Mouse (Mus musculus): Measurements from ENCODE around the gene Stn1.

DNA sequence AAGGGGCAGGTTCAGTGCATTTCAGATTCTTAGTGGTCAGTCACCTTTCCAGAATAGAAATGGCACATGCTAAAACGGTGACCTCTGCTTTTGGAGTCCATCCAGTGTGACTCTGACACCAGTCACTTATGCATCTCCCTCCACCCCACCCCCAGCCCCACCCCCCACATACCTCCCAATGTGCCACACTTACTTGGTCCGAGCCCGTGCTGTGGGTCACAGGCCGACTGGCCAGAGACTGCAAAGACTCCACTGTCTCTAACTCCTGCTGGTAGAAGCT lies 23.7 kb downstream of the Stn1 start:
- no peak for TF ChIP-seq CTCF (IDR thresholded peaks at IDR 0.05; ENCODE audit: borderline replicate concordance, extremely low read depth, insufficient read depth, insufficient read length)
- no peak for TF ChIP-seq POLR2A (IDR thresholded peaks at IDR 0.05; ENCODE audit: borderline replicate concordance, extremely low read depth, insufficient read depth, insufficient read length, poor library complexity, severe bottlenecking)

All from brain, embryonic 14.5 days (tissue).